Mouse (Mus musculus): Measurements from ENCODE around the gene Tnni3. TPM values are rescaled to one million over a fixed set of nuclear protein-coding genes. Genes with fewer than 3 reads are reported as not detected.
A peak's percentile ranks its signal among the peaks of the same experiment; 100 is the strongest.
"Not testable (repeated sequence)": the region's sequence is repeated elsewhere in the genome, so short reads cannot be mapped to it uniquely, and the experiment has no call there.

The Tnni3 gene
- polyA plus RNA-seq, 1 experiment: 1.4 TPM

DNA sequence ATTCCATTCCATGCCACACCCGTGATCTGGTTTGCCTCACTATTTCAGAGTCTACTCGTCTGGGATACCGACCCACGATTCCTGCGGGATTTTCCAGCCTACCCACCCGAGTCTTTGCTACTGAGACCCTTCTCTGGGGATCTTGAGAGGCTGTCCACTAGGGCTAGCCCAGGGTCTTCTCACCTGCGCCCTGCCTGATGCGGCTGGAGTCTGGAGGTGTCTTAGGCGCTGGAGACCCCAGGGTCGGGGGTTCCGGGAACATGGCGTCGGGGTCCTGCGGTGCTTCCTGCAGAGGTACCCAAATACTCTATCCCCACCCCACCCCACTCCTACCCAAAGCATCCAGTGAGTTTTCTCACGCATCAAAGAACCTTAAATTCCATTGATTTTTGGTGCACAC lies 22.0 kb upstream of the Tnni3 start:
- WGBS: 69% methylated on average over 15 of the region's 15 CpGs
- TF ChIP-seq POLR2A (IDR thresholded peaks at IDR 0.05; ENCODE audit: low read depth, low read length): no peak
- no peak for TF ChIP-seq CTCF (IDR thresholded peaks at IDR 0.05; ENCODE audit: extremely low read depth, insufficient read length, insufficient replicate concordance, low read depth, low read length)
- H3K36me3 ChIP-seq (ENCODE audit: control insufficient read depth, insufficient read depth, low read length): peaks cover 10% of the 10 kb centered on the region
- no peaks in the 10 kb centered on the region for H3K27me3 ChIP-seq (ENCODE audit: control insufficient read depth, insufficient read depth, low read length)
- H3K4me1 ChIP-seq (ENCODE audit: control insufficient read depth, insufficient read depth, insufficient read length, low read length): peaks cover 4% of the 10 kb centered on the region
- H3K27ac ChIP-seq (ENCODE audit: insufficient read depth, low read depth, low read length): no peak overlapping the region
- H3K4me3 ChIP-seq (ENCODE audit: low read depth, low read length): no peak overlapping the region

DNA sequence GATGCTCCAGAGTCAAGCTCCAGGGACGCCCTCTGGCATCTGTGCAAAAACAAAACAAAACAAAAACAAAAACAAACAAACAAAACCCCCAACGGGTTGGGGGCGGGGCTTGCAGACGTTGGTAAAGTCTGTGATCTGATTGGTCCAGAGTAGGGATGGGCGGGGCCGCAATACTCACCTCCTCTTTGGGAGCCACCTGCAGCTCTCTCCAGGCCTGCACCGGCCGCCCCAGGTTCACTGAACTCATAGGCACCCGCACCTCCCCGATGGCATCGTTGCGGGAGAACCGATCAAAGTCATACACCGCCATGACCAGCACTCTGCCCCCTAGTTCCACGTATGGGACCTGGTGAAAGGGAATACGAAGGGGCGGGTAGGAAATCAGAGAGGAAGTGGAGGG lies 18.0 kb upstream of the Tnni3 start:
- Histone ChIP-seq H3K4me3 (ENCODE audit: low read depth, low read length) (no peak overlapping the region), H3K4me1 (ENCODE audit: control insufficient read depth, insufficient read depth, insufficient read length, low read length) (no peaks in the 10 kb centered on the region), H3K27ac (ENCODE audit: insufficient read depth, low read depth, low read length) (no peak overlapping the region), H3K27me3 (ENCODE audit: control insufficient read depth, insufficient read depth, low read length) (no peaks in the 10 kb centered on the region; the same call in 1 of the 2 replicates), H3K36me3 (ENCODE audit: control insufficient read depth, insufficient read depth, low read length) (peaks cover 8% of the 10 kb centered on the region; the same call in 1 of the 2 replicates)
- TF ChIP-seq CTCF (IDR thresholded peaks at IDR 0.05; ENCODE audit: extremely low read depth, insufficient read length, insufficient replicate concordance, low read depth, low read length) (no peak), POLR2A (IDR thresholded peaks at IDR 0.05; ENCODE audit: low read depth, low read length) (no peak)
- 51% methylated on average over 17 of the region's 17 CpGs for WGBS

- H3K4me3 ChIP-seq (ENCODE audit: low read depth, low read length): no peak overlapping the region
- no peaks in the 10 kb centered on the region; the same call in 1 of the 2 replicates for H3K27me3 ChIP-seq (ENCODE audit: control insufficient read depth, insufficient read depth, low read length)
- H3K27ac ChIP-seq (ENCODE audit: insufficient read depth, low read depth, low read length): no peak overlapping the region
- H3K4me1 ChIP-seq (ENCODE audit: control insufficient read depth, insufficient read depth, insufficient read length, low read length): no peaks in the 10 kb centered on the region
- H3K36me3 ChIP-seq (ENCODE audit: control insufficient read depth, insufficient read depth, low read length): peaks cover 8% of the 10 kb centered on the region; the same call in 1 of the 2 replicates
- TF ChIP-seq CTCF (IDR thresholded peaks at IDR 0.05; ENCODE audit: extremely low read depth, insufficient read length, insufficient replicate concordance, low read depth, low read length) (no peak), POLR2A (IDR thresholded peaks at IDR 0.05; ENCODE audit: low read depth, low read length) (no peak)
- WGBS: 67% methylated on average over 5 of the region's 5 CpGs
These were observed 17.3 kb upstream of the Tnni3 start for GRCm38 (mm10) chr7:4541344-4541743.

DNA sequence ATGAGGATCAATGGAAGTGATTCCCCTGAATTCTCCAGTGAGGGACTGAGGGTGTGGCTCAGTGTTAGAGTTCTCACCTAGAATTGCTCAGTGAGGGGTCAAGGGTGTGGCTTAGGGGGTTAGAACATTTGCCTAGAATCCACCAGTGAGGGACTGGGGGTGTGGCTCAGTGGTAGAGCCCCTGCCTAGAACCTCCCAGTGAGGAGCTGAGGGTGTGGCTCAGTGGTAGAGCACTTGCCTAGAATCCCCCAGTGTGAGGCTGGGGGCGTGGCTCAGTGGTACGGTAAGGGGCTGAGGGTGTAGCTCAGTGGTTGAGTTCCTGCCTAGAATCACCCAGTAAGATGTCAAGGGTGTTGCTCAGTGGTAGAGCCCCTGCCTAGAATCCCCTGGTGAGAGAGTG lies 15.0 kb upstream of the Tnni3 start:
- peaks cover 2% of the 10 kb centered on the region; the same call in 1 of the 2 replicates for H3K27me3 ChIP-seq (ENCODE audit: control insufficient read depth, insufficient read depth, low read length)
- H3K36me3 ChIP-seq (ENCODE audit: control insufficient read depth, insufficient read depth, low read length): peaks cover 8% of the 10 kb centered on the region; the same call in 1 of the 2 replicates
- WGBS: 71% methylated on average over 2 of the region's 2 CpGs
- no peak overlapping the region for H3K4me3 ChIP-seq (ENCODE audit: low read depth, low read length)
- no peaks in the 10 kb centered on the region for H3K4me1 ChIP-seq (ENCODE audit: control insufficient read depth, insufficient read depth, insufficient read length, low read length)
- TF ChIP-seq POLR2A (IDR thresholded peaks at IDR 0.05; ENCODE audit: low read depth, low read length) (no peak), CTCF (IDR thresholded peaks at IDR 0.05; ENCODE audit: extremely low read depth, insufficient read length, insufficient replicate concordance, low read depth, low read length) (no peak)
- no peak overlapping the region for H3K27ac ChIP-seq (ENCODE audit: insufficient read depth, low read depth, low read length)

DNA sequence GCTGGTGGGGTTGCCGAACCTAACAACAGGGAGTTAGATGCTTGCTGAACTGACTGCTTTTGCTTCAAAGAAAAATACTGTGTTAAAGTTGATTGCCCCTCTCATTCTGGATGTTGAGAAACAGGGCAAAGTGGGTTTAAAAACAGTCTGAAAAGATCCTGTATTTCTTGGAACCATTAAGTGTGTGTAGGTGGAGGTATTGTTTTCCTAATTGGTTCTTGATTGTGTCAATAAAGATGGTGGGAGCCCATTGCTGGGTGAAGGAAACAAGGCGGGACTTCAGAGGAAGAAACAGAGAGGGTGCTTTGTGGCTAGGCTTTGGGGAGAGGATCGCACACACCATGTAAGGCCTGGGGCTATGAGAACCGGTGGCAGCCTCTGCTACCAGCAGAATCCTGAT lies 13.2 kb upstream of the Tnni3 start:
- Histone ChIP-seq H3K36me3 (ENCODE audit: control insufficient read depth, insufficient read depth, low read length) (peaks cover 8% of the 10 kb centered on the region; the same call in 1 of the 2 replicates), H3K27ac (ENCODE audit: insufficient read depth, low read depth, low read length) (no peak overlapping the region), H3K4me3 (ENCODE audit: low read depth, low read length) (no peak overlapping the region), H3K4me1 (ENCODE audit: control insufficient read depth, insufficient read depth, insufficient read length, low read length) (no peaks in the 10 kb centered on the region; the same call in 1 of the 2 replicates), H3K27me3 (ENCODE audit: control insufficient read depth, insufficient read depth, low read length) (peaks cover 2% of the 10 kb centered on the region; the same call in 1 of the 2 replicates)
- no peak for TF ChIP-seq POLR2A (IDR thresholded peaks at IDR 0.05; ENCODE audit: low read depth, low read length)
- TF ChIP-seq CTCF (IDR thresholded peaks at IDR 0.05; ENCODE audit: extremely low read depth, insufficient read length, insufficient replicate concordance, low read depth, low read length): no peak
- WGBS: 53% methylated on average over 4 of the region's 4 CpGs

GRCm38 (mm10) chr7:4536369-4536768 lies 12.3 kb upstream of the Tnni3 start:
- H3K27ac ChIP-seq (ENCODE audit: insufficient read depth, low read depth, low read length): no peak overlapping the region
- peaks cover 7% of the 10 kb centered on the region; the same call in 1 of the 2 replicates for H3K36me3 ChIP-seq (ENCODE audit: control insufficient read depth, insufficient read depth, low read length)
- 87% methylated on average over 4 of the region's 4 CpGs for WGBS
- no peak overlapping the region for H3K4me3 ChIP-seq (ENCODE audit: low read depth, low read length)
- no peak for TF ChIP-seq CTCF (IDR thresholded peaks at IDR 0.05; ENCODE audit: extremely low read depth, insufficient read length, insufficient replicate concordance, low read depth, low read length)
- no peak for TF ChIP-seq POLR2A (IDR thresholded peaks at IDR 0.05; ENCODE audit: low read depth, low read length)
- peaks cover 2% of the 10 kb centered on the region for H3K4me1 ChIP-seq (ENCODE audit: control insufficient read depth, insufficient read depth, insufficient read length, low read length)
- peaks cover 2% of the 10 kb centered on the region; the same call in 1 of the 2 replicates for H3K27me3 ChIP-seq (ENCODE audit: control insufficient read depth, insufficient read depth, low read length)

GRCm38 (mm10) chr7:4532005-4532729 lies 8.1 kb upstream of the Tnni3 start, which contains the start of gene Dnaaf3:
TSS of gene Dnaaf3 (minus strand) at chr7:4532453.
- TF ChIP-seq CTCF (IDR thresholded peaks at IDR 0.05; ENCODE audit: extremely low read depth, insufficient read length, insufficient replicate concordance, low read depth, low read length): no peak
- TF ChIP-seq POLR2A (IDR thresholded peaks at IDR 0.05; ENCODE audit: low read depth, low read length): no peak
- Histone ChIP-seq H3K4me3 (ENCODE audit: low read depth, low read length) (peak within 1 kb of the TSS; percentile 53), H3K27ac (ENCODE audit: insufficient read depth, low read depth, low read length) (no peak within 1 kb of the TSS), H3K27me3 (ENCODE audit: control insufficient read depth, insufficient read depth, low read length) (0 out of 2 replicates have a peak, but pooled peaks cover 2% of the 10 kb centered on the region), H3K4me1 (ENCODE audit: control insufficient read depth, insufficient read depth, insufficient read length, low read length) (peaks cover 6% of the 10 kb centered on the region), H3K36me3 (ENCODE audit: control insufficient read depth, insufficient read depth, low read length) (no peaks in the 10 kb centered on the region)
- WGBS: 3% methylated on average over 28 of the region's 28 CpGs

GRCm38 (mm10) chr7:4530166-4530565 lies 6.1 kb upstream of the Tnni3 start:
- H3K27ac ChIP-seq (ENCODE audit: insufficient read depth, low read depth, low read length); H3K4me1 ChIP-seq (ENCODE audit: control insufficient read depth, insufficient read depth, insufficient read length, low read length); H3K36me3 ChIP-seq (ENCODE audit: control insufficient read depth, insufficient read depth, low read length); H3K4me3 ChIP-seq (ENCODE audit: low read depth, low read length); H3K27me3 ChIP-seq (ENCODE audit: control insufficient read depth, insufficient read depth, low read length): not testable (repeated sequence)
- 33% methylated on average over 8 of the region's 8 CpGs for WGBS
